Mouse (Mus musculus): ENCODE results near the gene Rap2c. TPM values are rescaled to one million over a fixed set of nuclear protein-coding genes. Genes with fewer than 3 reads are reported as not detected.

Gene Rap2c
- polyA plus RNA-seq, 1 experiment = 3.4 TPM

- H3K27me3 ChIP-seq (replicated peaks; ENCODE audit: control insufficient read depth, insufficient read depth, low read length) = no peaks in the 10 kb centered on the region
- H3K4me3 ChIP-seq (ENCODE audit: insufficient read depth, low read depth, low read length) = no peak overlapping the region
- 88% methylated on average over 5 of the region's 5 CpGs for WGBS
- H3K36me3 ChIP-seq (ENCODE audit: control insufficient read depth, insufficient read depth, low read length) = no peaks in the 10 kb centered on the region
- no peak for TF ChIP-seq CTCF (conservative IDR thresholded peaks at IDR 0.05; ENCODE audit: insufficient read depth, insufficient read length, low read depth, low read length)
- no peak for TF ChIP-seq POLR2A (IDR thresholded peaks at IDR 0.05; ENCODE audit: low read depth, low read length)
- H3K27ac ChIP-seq (ENCODE audit: insufficient read depth, low read depth, low read length) = no peak overlapping the region
- H3K4me1 ChIP-seq (ENCODE audit: control insufficient read depth, insufficient read depth, low read length) = no peaks in the 10 kb centered on the region
- no peak for DNase-seq
Measured at GRCm38 (mm10) chrX:50969907-50970306, 47.9 kb downstream of the Rap2c start.

- H3K36me3 ChIP-seq (ENCODE audit: control insufficient read depth, insufficient read depth, low read length) = no peaks in the 10 kb centered on the region
- no peak overlapping the region for H3K4me3 ChIP-seq (ENCODE audit: insufficient read depth, low read depth, low read length)
- TF ChIP-seq POLR2A (IDR thresholded peaks at IDR 0.05; ENCODE audit: low read depth, low read length) (no peak), CTCF (conservative IDR thresholded peaks at IDR 0.05; ENCODE audit: insufficient read depth, insufficient read length, low read depth, low read length) (no peak)
- H3K4me1 ChIP-seq (ENCODE audit: control insufficient read depth, insufficient read depth, low read length) = no peaks in the 10 kb centered on the region
- no peaks in the 10 kb centered on the region for H3K27me3 ChIP-seq (replicated peaks; ENCODE audit: control insufficient read depth, insufficient read depth, low read length)
- 63% methylated on average over 10 of the region's 10 CpGs for WGBS
- no peak overlapping the region for H3K27ac ChIP-seq (ENCODE audit: insufficient read depth, low read depth, low read length)
- no peak for DNase-seq
Measured at GRCm38 (mm10) chrX:50968157-50968932, 49.5 kb downstream of the Rap2c start.

GRCm38 (mm10) chrX:50965157-50965556 is 52.7 kb downstream of the Rap2c start:
- DNase-seq = no peak
- WGBS = 82% methylated on average over 3 of the region's 3 CpGs
- Histone ChIP-seq H3K27me3 (replicated peaks; ENCODE audit: control insufficient read depth, insufficient read depth, low read length) (no peaks in the 10 kb centered on the region), H3K4me1 (ENCODE audit: control insufficient read depth, insufficient read depth, low read length) (no peaks in the 10 kb centered on the region), H3K27ac (ENCODE audit: insufficient read depth, low read depth, low read length) (no peak overlapping the region), H3K4me3 (ENCODE audit: insufficient read depth, low read depth, low read length) (no peak overlapping the region), H3K36me3 (ENCODE audit: control insufficient read depth, insufficient read depth, low read length) (no peaks in the 10 kb centered on the region)
- TF ChIP-seq CTCF (conservative IDR thresholded peaks at IDR 0.05; ENCODE audit: insufficient read depth, insufficient read length, low read depth, low read length) (no peak), POLR2A (IDR thresholded peaks at IDR 0.05; ENCODE audit: low read depth, low read length) (no peak)

DNA sequence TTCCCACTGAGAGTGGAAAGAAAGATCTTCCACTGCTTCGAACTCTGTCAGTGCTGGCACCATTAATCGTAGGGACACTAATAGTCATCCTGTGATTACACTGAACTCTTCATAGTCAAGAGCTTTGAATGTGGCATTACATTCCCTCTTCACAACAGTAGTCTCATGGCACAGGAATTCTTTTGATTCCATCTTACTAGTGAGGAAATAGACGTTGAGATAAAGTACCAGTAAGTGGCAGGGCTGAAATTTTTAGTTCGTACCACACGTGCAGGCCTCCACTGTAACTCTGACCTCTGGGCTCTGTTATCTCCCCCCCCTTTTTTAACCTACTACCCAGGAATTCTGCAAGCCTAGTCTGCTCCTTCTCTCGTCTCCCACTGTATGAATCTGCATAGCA is 54.9 kb downstream of the Rap2c start:
- no peaks in the 10 kb centered on the region for H3K36me3 ChIP-seq (ENCODE audit: control insufficient read depth, insufficient read depth, low read length)
- no peak for DNase-seq
- no peaks in the 10 kb centered on the region for H3K27me3 ChIP-seq (replicated peaks; ENCODE audit: control insufficient read depth, insufficient read depth, low read length)
- TF ChIP-seq CTCF (conservative IDR thresholded peaks at IDR 0.05; ENCODE audit: insufficient read depth, insufficient read length, low read depth, low read length) = no peak
- TF ChIP-seq POLR2A (IDR thresholded peaks at IDR 0.05; ENCODE audit: low read depth, low read length) = no peak
- WGBS = 56% methylated on average over 6 of the region's 6 CpGs
- no peaks in the 10 kb centered on the region for H3K4me1 ChIP-seq (ENCODE audit: control insufficient read depth, insufficient read depth, low read length)
- H3K27ac ChIP-seq (ENCODE audit: insufficient read depth, low read depth, low read length) = no peak overlapping the region
- H3K4me3 ChIP-seq (ENCODE audit: insufficient read depth, low read depth, low read length) = no peak overlapping the region

Other genes with a start within 250 kb of the Rap2c start
- gene Stk26, start 177.0 kb downstream of the Rap2c start, polyA plus RNA-seq (2012; rRNA removed) = 0.94 and 1.6 TPM in 2 replicates
- gene Frmd7, start 75.3 kb downstream of the Rap2c start, polyA plus RNA-seq (2012; rRNA removed) = 0.15 TPM in 1 of 2 replicates, not detected in the other
- 0.86 and 0.96 TPM in 2 replicates for gene Mbnl3, start 188.5 kb upstream of the Rap2c start, polyA plus RNA-seq (2012; rRNA removed)